Mouse (Mus musculus) adrenal gland (tissue): ENCODE results near the gene Tex14.
"Not testable (repeated sequence)": the region's sequence is repeated elsewhere in the genome, so short reads cannot be mapped to it uniquely, and the experiment has no call there.

Experiments
- intact Hi-C: fragments of 180-260 bp; cut with DNase I; formaldehyde crosslinking; loops from one replicate; pipeline ENCODE4 v1.15.1; 2025

Tex14 gene

GRCm38 (mm10) chr11:87468706-87469315 lies 63.9 kb downstream of the Tex14 start:
- intact Hi-C loops = no loop called here

- intact Hi-C loops = not testable (repeated sequence)
Observed at GRCm38 (mm10) chr11:87470807-87471698, 66.2 kb downstream of the Tex14 start.

- intact Hi-C loops = not testable (repeated sequence)
Observed at GRCm38 (mm10) chr11:87471699-87471997, 66.8 kb downstream of the Tex14 start.

- intact Hi-C loops = not testable (repeated sequence)
Observed at GRCm38 (mm10) chr11:87472058-87472457, 67.2 kb downstream of the Tex14 start.

- intact Hi-C loops = not testable (repeated sequence)
Observed at GRCm38 (mm10) chr11:87479172-87479571, 74.3 kb downstream of the Tex14 start.

GRCm38 (mm10) chr11:87483796-87484326 lies 79.0 kb downstream of the Tex14 start:
- intact Hi-C loops = no loop called here

GRCm38 (mm10) chr11:87488948-87489347 lies 84.1 kb downstream of the Tex14 start:
- intact Hi-C loops = no loop called here

- intact Hi-C loops = loop anchor here (5.0 to 10.0 kb wide), 2 partner anchors 70 to 292 kb away; no protein-coding TSS in a partner anchor
Observed at GRCm38 (mm10) chr11:87504690-87505214, 99.9 kb downstream of the Tex14 start.

- intact Hi-C loops = loop anchor here (10.0 kb wide), 1 partner anchor 72 kb away; no protein-coding TSS in a partner anchor
Observed at GRCm38 (mm10) chr11:87506502-87506901, 101.6 kb downstream of the Tex14 start.

GRCm38 (mm10) chr11:87507043-87507442 lies 102.2 kb downstream of the Tex14 start:
- intact Hi-C loops = loop anchor here (10.0 kb wide), 1 partner anchor 72 kb away; no protein-coding TSS in a partner anchor

GRCm38 (mm10) chr11:87519260-87519659 lies 114.4 kb downstream of the Tex14 start:
- intact Hi-C loops = no loop called here

- intact Hi-C loops = loop anchor here (5.0 kb wide), 1 partner anchor 96 kb away; no protein-coding TSS in a partner anchor
Observed at GRCm38 (mm10) chr11:87523466-87523865, 118.6 kb downstream of the Tex14 start.

- intact Hi-C loops = loop anchor here (5.0 kb wide), 1 partner anchor 97 kb away; no protein-coding TSS in a partner anchor
Observed at GRCm38 (mm10) chr11:87523967-87524366, 119.1 kb downstream of the Tex14 start.

GRCm38 (mm10) chr11:87524780-87525179 lies 119.9 kb downstream of the Tex14 start:
- intact Hi-C loops = loop anchor here (5.0 kb wide), 1 partner anchor 97 kb away; no protein-coding TSS in a partner anchor

- intact Hi-C loops = no loop called here
Observed at GRCm38 (mm10) chr11:87527364-87527763, 122.5 kb downstream of the Tex14 start.

- intact Hi-C loops = no loop called here
Observed at GRCm38 (mm10) chr11:87527990-87528389, 123.1 kb downstream of the Tex14 start.

GRCm38 (mm10) chr11:87531695-87532094 lies 126.8 kb downstream of the Tex14 start:
- intact Hi-C loops = no loop called here

- intact Hi-C loops = no loop called here
Observed at GRCm38 (mm10) chr11:87542285-87542684, 137.4 kb downstream of the Tex14 start.

- intact Hi-C loops = no loop called here
Observed at GRCm38 (mm10) chr11:87542906-87543305, 138.0 kb downstream of the Tex14 start.

- intact Hi-C loops = no loop called here
Observed at GRCm38 (mm10) chr11:87553342-87553741, 148.5 kb downstream of the Tex14 start.

GRCm38 (mm10) chr11:87554386-87554785 lies 149.5 kb downstream of the Tex14 start:
- intact Hi-C loops = no loop called here
